Mouse (Mus musculus) urinary bladder, adult 18-20 months (tissue): ENCODE measurements around the gene Isg20l2.
A peak's percentile ranks its signal among the peaks of the same experiment; 100 is the strongest.

Experiments
- DNase-seq, 2 experiments: peaks; one replicate each; pipeline ENCODE4 v3.0.0; 2022; ENCODE audit warnings: low spot score in 2 of 2, mixed read lengths in 2 of 2

The Isg20l2 gene

DNA sequence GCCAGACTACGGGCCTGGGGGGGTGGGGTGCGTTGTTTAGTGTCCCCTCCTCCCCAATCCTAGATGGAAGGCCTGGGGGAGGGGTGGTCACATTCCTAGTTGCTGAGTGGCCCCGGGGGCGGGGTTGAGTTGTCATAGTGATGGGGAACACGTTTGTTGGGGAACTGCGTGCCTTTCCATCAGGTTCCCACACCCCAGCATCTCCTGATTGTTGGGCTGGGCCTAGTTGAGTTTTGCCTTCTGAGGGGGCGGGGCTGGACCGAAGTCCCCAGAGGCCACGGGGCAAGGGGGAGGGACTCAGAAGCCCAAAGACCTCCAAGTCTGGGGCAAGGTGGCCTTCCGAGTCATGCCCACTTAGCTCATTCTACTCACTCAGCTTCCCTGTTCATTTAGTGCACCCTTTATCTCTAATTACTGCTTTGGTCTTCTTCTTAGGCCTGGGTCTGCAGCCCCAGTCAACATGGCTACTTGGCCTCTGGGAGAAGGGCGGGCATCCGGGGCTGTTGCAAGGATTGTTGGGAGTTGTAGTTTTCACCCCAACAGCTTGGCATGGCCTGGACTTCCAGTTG, 19.5 kb upstream of the Isg20l2 start:
- DNase-seq, result peak; percentile 76 to 85

DNA sequence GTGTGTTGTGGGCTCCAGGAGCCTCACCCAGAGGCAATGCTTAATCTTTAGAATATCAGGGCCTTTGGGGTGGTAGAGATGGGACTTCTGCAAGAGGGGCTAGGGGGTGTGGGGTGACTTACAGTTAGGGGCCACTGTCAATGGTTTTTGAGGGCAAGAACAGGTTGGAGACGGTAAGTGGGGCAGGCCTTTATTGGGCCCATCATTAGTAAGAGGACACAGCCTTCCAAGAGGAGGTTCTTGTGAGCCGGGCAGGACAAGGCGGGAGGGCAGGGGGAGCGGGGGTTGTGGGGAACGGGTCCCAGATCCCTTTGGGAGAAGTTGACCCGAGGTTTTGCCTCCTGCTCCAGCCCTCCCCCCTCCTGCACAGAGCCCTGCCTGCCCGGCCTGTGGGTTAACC, 16.6 kb upstream of the Isg20l2 start:
- no peak for DNase-seq

- no peak for DNase-seq
Measured at GRCm38 (mm10) chr3:87913891-87914290, 16.2 kb upstream of the Isg20l2 start.

DNA sequence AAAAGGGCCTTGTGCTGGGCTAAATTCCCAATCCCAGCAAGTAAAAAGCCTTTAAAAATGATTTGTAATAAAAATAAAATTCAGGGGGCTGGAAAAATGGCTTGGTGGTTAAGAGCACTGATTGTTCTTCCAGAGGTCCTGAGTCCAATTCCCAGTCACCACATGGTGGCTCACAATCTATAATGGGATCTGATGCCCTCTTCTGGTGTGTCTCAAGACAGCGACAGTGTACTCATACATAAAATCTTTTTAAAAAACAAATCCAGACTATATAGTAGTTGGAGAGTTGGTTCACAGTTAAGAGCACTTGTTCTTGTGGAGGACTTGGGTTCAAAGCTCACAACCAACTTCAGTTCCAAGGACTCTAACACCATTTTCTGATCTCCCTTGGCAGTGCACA, 13.1 kb upstream of the Isg20l2 start:
- DNase-seq, result no peak

GRCm38 (mm10) chr3:87918551-87918950, 11.6 kb upstream of the Isg20l2 start:
- no peak for DNase-seq

DNA sequence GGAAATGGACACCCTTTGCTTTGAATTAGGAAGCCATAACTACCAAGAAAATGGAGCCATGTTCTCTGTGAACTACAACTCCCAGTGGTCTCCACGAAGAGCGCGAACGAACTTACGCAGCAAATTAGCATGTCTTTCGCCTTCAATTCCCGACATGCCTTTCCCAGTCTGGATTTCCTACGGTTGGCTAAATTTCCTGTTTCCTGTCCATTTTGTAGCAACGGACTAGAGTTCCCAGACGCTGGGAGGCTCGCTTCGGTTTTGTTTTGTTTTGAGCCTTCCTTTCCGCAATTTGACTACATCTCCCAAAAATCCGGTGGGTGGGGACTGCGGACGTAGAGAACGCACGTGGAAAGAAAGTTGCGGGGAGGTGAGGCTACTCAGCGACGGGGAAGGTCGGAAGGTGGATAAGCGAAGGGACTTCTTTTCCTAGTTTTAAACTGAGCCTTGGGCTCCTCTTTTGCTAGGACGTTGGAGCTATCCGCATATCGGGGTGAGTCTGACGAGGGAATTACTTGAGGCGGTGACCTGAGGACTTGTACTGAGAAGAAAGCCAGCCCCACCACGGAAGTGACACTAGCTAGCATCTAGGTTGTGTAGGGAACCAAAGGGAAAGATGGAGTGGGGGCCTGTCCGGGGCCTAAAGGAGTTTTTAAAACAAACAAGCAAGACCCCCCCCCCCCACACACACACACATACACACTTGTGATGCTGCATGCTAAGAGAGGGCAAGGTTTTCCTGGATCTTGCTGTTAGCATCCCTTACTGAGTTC, 10.6 kb upstream of the Isg20l2 start, which contains the start of gene Mrpl24:
Gene Mrpl24, plus strand, starts transcription at position 171 of the 773 bp plus-strand sequence.
- DNase-seq, result peak; percentile 56 to 77

DNA sequence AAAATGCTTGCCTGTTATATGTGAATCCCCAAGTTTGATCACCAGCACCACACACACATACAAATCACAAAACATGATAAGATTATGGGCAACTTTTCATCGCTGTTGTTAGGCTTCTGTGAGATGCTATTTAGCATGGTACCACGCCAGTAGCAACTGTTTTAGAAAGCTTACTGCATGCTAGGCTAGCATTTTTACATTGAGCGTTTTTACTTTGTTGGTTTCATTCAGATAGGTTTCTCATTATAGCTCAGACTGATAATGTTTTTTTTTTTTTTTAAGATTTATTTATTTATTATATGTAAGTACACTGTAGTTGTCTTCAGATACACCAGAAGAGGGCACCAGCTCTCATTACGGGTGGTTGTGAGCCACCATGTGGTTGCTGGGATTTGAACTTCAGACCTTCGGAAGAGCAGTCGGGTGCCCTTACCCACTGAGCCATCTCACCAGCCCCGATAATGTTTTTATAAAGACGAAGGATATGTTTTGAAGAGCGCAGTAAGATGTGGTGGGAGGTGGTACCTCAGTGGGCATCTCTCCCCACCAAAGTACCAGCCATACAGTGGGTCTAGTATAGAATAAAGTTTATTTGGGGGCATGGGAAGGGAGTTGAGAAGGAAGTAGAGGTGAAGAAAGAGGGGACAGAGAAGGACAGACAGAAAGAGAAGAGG, 9.7 kb upstream of the Isg20l2 start:
- DNase-seq, result no peak

DNA sequence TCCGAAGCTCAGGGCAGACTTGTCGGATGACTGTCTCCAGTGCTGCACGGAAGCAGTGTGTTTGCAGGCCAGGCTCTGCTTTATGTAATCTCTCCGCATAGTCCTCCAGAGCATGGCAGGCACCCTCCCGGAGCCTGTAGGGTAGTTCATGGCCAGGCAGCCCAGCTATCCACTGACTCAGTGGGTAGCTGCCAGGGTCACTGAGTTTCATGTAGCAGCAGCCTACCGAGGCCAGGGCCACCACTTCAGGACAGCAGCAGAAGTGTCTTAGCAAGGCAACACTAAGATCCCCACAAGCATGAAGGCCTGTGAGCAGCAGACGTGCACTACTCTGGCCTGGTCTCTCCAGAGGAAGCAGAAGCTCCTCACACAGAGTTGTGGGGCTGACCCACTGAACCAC, 5.1 kb upstream of the Isg20l2 start:
- no peak for DNase-seq

GRCm38 (mm10) chr3:87927452-87927851, 2.7 kb upstream of the Isg20l2 start:
- no peak for DNase-seq

DNA sequence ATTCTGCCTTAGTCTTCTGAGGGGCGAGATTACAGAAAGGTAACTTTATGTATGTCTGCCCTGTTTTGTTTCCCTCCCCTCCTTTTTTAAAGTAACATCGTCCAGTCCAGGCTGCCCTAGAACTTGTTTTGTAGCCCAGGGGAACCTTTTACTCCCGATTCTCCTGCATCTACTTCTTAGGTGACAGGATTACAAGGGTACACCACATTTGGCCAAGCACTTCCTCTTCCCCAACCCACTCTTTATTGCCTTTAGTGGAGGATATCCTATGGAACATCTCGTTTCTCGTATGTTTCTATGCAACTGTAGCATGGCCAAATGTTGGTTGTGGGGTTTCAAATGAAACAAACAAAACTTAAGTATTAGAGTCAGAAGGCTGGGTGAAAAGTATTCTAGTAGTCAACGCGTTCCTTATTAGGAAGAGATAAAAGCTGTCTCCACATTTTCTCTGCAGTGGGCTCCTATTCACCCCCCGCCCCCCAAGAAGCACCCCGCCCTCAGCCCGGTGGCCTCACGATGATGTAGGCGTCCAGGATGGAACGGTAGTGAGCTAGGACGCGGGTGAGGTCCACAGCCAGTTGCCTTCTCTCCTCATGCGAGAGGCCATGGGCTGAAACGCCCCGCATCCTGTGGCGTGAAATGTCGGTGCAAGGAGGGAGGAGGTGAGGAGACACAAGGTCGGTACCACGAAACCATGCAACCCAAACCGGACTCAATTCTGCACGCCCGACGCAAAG, 605 bp upstream of the Isg20l2 start:
- no peak for DNase-seq

DNA sequence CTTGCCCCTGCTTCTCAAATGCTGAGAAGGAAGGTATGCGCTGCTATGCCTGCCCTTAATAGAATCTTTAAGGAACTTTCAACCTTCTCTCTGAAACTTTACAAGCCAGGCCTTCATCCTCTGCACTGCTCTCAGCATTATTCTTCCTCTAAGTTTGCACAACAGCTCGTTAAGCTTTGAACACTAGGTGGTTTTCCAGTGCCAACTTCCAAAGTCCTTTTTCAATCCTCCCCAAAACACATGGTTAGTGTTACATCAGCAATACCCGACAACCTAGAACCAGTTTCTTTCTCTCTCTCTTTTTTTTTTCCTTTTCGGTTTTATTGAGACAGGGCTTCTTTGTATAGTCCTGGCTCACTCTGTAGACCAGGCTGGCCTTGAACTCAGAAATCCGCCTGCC, 3.9 kb downstream of the Isg20l2 start:
- DNase-seq, result no peak

DNA sequence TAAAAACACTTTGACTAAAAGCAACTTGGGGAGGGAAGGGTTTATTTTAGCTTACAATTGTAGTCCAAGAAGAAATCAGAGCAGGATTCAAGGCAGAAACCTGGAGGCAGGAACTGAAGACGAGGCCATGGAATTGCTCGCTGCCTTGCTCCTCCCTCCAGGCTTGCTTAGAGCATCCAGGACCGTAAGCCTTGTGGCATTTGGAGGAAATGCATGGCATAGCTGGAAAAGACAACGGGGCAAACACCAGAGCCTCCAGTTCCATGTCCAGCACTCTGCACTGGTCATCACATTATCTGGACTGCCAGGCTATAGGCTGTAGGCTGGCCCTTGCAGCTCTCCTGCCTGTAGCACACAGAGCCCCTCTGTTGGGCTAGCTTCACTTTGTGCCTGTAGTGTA, 4.4 kb downstream of the Isg20l2 start:
- DNase-seq, result no peak

DNA sequence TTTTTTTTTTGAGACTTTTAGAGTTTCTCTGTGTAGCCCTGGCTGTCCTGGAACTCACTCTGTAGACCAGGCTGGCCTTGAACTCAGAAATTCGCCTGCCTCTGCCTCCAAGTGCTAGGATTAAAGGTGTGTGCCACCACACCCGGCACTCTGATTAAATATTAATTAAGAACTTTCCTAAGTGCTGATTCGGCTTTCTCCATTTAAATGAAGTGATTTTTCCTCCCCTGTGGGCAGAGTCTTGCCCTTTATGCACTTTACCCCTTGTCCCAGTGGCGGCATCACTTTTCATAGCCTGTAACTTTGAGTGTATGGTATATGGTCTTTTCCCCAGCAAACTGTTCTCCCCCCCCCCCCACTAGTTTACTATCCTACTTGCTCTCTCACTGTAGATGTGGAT, 5.1 kb downstream of the Isg20l2 start:
- no peak for DNase-seq

DNA sequence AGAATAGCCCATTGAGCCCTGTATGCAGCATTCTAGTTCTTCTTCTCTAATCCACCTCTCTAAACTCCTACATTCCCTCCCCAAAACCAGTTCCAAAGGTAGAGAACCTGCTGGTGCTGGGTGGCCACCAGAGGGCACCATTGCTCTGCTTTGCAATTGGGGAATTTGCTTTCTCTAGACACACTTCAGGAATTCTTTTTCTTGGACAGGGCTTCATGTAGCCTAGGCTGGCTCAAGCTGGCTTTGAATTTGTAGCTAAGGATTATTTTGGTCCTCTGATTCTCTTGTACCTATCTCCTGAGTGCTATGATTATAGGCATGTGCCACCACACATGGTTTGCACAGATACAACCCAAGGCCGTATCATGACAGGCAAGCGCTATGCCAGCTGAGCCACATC, 5.7 kb downstream of the Isg20l2 start:
- peak; percentile 65 to 68 for DNase-seq

GRCm38 (mm10) chr3:87940611-87941010, 10.5 kb downstream of the Isg20l2 start:
- DNase-seq, result no peak

DNA sequence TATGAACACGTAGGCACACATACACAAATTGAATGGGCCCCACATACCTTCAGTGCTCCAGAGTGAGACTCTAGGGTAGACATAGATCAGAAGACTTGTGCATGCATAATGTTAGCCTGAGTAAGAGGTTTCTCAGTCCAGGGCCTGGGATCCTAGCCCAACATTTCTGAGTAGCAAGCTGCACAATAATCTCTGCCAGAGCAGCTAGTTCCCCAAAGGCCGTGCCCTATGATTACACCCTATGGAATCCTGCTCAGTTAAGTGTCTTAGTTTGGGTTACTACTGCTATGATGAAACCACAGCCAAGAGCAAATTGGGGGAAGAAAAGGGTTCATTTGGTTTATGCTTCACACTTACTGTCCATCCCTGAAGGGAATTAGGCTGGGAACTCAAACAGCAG, 12.4 kb downstream of the Isg20l2 start:
- no peak for DNase-seq

DNA sequence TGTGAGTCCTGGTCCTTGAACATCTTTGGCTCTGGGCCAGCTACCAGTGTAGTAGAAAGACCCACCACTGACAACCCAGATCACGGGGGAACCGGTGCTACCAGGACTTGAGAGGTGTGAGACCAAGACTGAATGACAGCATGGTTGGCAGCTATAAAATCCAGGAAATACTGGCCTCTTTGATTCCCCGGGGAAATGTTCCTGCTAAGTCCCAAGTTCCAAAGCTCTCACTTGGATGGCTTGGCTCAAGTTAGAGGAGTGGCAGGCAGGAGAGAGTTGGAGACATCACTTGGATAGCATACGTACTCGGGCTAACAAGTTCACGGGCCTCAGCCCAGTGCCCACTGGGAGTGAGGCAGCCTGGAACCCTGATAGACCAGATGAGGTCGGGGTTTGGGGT, 13.5 kb downstream of the Isg20l2 start:
- no peak for DNase-seq

- DNase-seq, result peak in 1 of 2 experiments; percentile 29
Measured at GRCm38 (mm10) chr3:87944838-87945600, 14.9 kb downstream of the Isg20l2 start.

GRCm38 (mm10) chr3:87945781-87946540, 15.8 kb downstream of the Isg20l2 start:
- no peak for DNase-seq

GRCm38 (mm10) chr3:87946541-87946860, 16.4 kb downstream of the Isg20l2 start:
- no peak for DNase-seq
